Mouse (Mus musculus) CD4-positive, CD25-positive, alpha-beta regulatory T cell, adult 2 months (primary cell): ENCODE measurements around the gene Nell2.

Experiments
- DNase-seq: peaks from one replicate; pipeline ENCODE4 v3.0.0-alpha.2; 2012; ENCODE audit warnings: low read depth, low spot score

Nell2 gene

GRCm38 (mm10) chr15:95354806-95355205 lies 173.6 kb downstream of the Nell2 start:
- no peak for DNase-seq

DNA sequence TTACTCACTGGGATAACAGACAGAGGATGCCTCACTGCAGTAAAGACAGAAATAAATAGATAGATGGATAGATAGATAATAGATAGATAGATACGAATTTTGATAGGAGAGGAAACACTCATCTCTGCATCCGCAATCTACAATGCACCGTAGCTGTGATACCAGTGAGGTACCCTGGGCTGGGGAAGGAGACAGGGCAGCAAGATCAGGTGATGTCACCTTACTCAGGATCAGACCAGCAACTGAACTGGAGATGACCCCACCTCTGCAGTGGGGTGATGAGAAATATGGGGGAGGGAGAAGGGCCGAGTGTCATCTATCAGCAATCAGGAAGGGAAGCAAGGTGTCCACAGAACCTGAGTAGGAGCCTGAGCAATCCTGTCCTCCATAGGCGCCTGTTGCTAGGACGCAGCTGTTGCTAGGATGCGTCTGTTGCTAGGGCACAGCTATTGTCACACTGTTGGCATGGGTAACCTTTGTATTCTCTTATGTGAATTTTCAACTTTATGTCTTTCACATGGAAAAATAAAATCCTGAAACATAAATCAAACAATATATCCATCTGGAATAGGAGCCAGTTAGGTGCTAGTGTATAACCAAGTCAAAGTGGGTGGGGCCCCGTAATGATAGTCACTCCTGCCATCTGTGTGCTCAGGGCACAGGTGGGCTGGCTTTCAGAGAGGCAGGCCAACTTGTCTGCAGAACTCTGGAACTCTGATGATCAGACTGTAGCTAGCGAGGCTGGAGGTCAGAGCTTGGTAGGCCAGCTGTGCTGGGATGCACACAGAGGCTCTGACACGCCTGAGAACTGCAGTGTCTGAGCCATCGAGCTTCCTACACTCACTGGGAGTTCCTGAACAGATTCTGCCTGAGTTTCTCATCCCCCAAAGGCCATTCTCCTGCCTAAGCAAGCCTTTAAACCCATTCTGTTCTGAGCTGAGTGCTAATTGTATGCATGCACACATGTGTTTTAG lies 193.7 kb downstream of the Nell2 start:
- no peak for DNase-seq

GRCm38 (mm10) chr15:95333229-95333628 lies 195.1 kb downstream of the Nell2 start:
- DNase-seq: no peak

- no peak for DNase-seq
Measured at GRCm38 (mm10) chr15:95330926-95331325, 197.4 kb downstream of the Nell2 start.

- DNase-seq: no peak
Measured at GRCm38 (mm10) chr15:95322744-95323143, 205.6 kb downstream of the Nell2 start.

GRCm38 (mm10) chr15:95316626-95317025 lies 211.7 kb downstream of the Nell2 start:
- no peak for DNase-seq

- DNase-seq: no peak
Measured at GRCm38 (mm10) chr15:95314808-95315145, 213.6 kb downstream of the Nell2 start.

- no peak for DNase-seq
Measured at GRCm38 (mm10) chr15:95314121-95314807, 214.1 kb downstream of the Nell2 start.

GRCm38 (mm10) chr15:95313286-95313685 lies 215.1 kb downstream of the Nell2 start:
- DNase-seq: no peak

DNA sequence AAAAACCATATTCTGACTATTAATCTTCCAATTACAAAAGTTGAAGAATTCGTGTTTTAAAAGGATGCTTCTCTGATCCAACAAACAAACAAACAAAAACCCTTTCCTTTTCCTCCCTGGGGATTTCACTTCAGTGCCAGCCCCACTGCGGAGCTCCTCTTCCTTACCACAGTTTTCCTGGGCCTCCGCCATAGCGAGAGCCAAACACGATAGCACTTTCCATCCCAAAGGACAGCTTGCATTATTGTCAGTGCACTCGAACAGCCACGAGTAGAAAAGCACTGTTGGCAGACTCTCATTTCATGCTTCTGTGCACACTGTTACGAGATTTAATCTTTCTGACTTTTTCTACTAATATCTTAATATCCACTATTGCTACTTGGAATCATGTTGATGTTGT lies 224.3 kb downstream of the Nell2 start:
- DNase-seq: no peak

DNA sequence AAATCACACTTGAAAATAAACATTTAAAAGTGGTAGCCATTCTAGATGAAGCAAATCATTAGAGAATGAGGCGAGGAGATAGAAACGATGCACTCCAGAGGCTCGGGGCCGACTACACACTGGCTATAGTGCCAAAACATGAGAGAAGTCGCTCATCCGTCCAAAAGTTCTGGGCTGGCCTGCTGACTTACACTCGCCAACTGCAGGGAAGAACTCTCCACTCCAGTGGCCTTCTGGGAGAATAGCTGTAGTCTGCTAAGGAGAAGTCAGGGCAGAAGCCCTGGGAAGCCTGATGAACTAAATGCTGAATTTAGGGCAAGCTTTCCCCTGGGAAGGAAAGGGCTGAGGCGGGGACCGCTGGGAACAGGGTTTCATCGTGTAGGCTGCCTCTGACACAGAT lies 231.8 kb downstream of the Nell2 start:
- no peak for DNase-seq

DNA sequence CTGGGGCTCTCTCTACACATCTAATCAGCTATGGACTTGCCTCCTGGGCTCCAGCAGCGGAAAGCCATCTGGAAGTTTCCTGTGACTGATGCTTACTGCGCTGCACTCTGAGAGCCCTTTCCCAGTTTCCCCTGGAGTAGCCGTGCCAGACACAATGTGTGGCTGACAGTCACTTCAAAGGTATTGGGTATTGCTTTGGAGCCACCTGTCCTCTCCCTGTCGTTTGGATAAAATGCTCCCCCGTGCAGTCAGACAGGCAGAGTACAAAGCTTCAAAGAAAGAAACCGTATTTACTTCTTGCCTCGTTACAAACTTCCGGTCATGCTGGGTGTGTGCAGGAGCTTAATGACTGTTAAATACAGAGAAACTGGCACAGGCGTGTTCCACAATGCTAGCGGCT lies 239.3 kb downstream of the Nell2 start:
- DNase-seq: no peak

DNA sequence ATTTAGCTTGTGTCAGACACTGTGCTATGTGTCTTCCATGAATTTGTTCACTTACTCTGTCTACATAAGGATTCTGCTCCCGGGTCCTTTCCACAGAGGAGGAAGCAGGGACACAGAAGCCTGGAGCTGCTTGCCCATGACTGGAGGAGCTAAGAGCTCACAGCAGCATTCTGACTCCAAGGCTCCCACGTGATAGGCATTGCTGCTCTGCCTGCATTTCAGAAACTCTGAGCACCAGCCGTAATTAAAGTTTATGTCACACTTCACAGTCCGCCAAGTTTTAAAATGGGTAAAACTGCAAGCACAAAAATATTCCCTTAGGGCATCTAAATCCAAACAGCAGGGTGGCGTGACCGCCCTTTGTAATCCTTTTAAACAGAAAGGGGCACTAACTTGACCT lies 243.2 kb downstream of the Nell2 start:
- DNase-seq: no peak

GRCm38 (mm10) chr15:95280986-95281385 lies 247.4 kb downstream of the Nell2 start:
- DNase-seq: no peak

DNA sequence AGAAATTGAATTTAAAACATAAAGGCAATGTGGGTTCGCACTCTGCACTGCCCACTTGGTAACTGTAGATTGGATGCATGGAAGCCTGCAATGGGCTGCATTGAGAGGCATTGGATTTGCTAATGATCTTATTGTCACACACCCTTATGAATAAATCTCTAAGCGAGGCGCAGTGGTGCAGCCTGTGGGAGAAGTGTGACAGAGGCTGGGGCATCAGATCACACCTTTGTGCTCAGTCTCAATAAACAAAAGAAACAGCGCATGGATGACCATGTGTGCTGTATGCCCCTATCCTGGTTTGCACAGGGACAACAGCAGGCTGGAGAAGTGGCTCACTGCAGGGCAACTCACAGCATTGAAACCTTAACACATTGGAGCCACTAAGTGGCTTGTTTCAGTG lies 250.4 kb downstream of the Nell2 start:
- DNase-seq: no peak

- peak; percentile 5 for DNase-seq
Measured at GRCm38 (mm10) chr15:95276556-95276955, 251.8 kb downstream of the Nell2 start.

DNA sequence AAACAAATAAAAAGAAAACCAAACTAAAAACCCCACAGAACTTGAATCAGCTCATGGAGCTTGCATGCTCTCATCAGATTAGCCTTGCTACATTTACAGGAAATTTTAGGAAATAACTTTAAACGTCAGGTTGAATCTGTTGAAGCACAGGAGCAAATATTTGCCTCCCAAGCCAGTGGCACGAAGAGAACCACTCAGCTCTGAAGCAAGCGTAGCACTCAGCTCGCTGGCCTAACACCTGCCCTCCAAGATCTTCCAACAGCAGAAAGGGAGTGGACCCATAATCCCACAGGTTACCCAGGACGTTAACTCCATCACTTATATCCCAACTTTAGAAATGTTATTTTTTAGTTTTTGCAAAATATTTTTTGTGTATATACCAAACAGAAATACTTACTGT lies 252.8 kb downstream of the Nell2 start:
- DNase-seq: no peak

GRCm38 (mm10) chr15:95273236-95273635 lies 255.1 kb downstream of the Nell2 start:
- no peak for DNase-seq

GRCm38 (mm10) chr15:95272167-95272566 lies 256.2 kb downstream of the Nell2 start:
- no peak for DNase-seq

DNA sequence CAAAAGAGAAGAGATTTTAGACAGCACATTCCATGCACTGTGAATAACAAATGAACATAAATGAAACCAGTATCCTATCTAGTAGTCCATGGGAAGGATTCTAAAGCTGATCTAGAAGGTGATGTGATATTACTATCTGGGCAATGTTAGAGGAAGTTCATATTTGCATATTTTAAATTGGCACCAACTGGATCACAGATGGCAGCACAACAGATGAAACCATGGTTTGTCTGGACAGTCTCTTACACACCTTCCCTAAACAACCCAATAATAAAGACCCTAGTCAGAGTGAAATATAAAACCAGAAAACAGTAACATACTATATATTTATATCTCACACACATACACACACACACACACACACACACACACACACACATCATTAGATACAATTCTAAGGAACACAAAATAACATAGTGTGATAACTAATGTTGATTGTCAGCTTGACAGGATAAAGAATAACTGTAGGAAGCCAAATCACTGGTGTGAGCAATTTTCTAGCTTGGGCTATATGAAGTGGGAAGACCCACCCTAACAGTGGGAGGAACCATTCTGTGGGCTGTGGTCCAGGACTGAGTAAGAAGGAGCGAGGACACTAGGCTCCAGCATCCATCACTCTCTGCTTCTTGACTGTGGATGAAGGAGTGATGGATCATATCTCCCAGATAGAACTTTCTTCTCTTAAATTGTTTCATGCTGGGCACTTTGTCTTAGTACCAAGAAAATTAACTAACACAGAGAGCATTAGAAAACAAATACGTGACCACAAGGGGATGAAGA lies 268.5 kb downstream of the Nell2 start:
- no peak for DNase-seq

GRCm38 (mm10) chr15:95257131-95257530 lies 271.2 kb downstream of the Nell2 start:
- DNase-seq: no peak

- no peak for DNase-seq
Measured at GRCm38 (mm10) chr15:95245516-95245915, 282.8 kb downstream of the Nell2 start.
